Mouse (Mus musculus) kidney, adult 11 months (tissue): ENCODE measurements at regions not wholly inside any gene's neighbourhood (a gene's known extent, or its start where the extent isn't known, plus 50 kb on each side); places are given as distances from the start of the nearest gene placed in this dataset.

Experiments
- DNase-seq: peaks from one replicate; pipeline ENCODE4 v3.0.0; 2022

- no peak for DNase-seq
Measured at GRCm38 (mm10) chr16:8117543-8118167, 307.3 kb downstream of the Tmem114 start.

- no peak for DNase-seq
Measured at GRCm38 (mm10) chr16:8111329-8112116, 313.4 kb downstream of the Tmem114 start.

DNA sequence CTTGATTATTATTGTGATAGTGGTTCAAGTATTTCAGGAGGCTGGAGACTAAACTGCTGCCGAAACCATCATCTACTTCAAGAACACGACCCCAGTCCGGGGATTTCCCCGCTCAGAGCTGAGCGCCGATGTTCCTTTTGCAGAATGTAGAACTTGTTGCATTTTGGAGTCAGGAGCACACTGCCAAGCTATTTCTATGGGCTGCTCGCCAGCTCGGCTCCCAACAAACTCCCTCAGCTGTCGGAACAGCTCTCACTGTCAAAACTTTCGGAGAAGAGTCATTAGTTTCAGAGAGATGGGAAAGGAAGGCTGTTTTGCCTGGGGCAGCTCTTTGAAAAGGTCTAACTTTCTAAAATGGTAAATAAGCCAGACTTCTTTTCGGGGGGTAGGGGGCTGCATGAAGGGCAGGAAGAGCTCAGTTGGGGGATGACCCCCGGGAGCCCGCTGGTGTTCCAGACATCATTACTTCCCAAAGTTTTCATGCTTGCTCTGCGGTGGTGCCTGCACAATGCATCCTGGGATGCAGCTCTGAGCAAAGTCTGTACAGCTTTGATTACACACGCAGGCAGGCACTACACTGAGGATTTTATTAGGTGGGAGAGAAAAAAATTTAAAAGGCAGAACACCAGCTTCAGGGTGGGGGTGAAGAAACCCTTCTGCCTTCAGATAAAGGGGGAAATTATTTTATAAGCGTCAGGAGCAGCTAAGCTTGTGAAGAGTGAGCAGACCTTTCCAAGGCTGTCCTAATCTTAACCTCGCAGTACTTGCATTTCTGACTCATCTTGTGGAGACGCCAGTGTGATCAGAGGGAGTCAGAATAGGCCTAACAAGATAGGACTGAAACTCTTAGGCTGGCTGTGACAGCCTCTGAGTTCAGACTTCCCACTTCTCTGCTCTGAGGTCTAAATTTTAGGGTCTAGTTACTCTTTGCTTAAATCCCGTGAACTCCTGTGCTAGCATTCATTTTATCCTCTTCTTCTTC, 316.5 kb downstream of the Tmem114 start:
- no peak for DNase-seq

DNA sequence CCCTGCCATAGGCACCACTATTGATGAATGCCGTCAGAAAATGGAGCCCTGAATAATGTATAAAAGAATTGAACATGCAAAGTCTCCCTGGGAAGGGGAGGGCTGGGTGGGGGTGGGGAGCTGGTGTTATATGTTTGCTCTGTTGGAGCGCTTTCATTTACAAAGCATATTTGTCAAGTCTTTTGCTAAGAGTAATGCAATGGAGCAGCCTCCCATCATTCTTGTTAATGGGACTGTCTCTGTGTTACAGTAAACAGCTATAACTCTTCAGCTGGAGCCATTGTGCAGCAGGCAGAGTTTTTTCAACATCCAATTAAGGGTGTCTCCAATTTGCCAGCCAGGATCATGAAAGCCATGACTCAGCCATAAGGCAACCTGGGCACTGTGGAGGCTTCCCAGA, 345.9 kb downstream of the Tmem114 start:
- no peak for DNase-seq

DNA sequence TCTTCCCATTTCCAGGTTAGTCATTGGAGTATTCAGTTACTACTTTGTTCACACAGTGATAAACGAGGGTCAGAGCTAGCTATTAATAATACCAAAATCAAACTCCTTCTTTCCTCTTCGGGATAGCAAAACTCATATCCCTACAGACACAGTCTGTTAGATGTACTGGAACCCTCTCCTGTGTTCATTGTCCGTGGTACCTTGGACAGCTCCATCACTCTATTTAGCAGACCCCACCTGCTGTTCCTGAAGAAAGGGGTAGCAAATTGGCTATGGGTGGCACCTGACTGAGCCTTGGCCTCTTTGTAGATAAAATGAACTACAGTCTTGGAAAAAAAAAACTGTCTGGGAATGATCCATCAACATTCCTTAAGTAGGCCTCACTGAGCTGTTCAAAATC, 346.5 kb downstream of the Tmem114 start:
- no peak for DNase-seq

DNA sequence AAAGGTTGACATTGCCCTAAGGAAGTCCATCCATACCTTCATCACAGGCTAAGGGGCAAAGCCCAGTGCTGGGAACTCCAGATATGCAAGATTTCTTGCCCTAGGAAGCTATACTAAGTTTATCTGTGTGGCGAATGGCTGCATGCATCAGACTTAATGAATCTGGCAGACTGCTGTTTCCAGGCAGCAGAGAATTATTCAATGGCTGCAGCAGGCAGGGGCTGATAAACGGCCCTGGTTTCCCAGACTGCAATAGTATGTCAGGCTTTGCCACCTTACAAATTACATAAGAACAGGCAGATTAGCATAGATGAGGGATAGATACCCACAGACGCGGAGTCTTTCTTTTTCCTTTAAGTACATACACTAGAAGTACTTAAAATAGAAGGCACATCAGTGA, 350.2 kb downstream of the Tmem114 start:
- no peak for DNase-seq

DNA sequence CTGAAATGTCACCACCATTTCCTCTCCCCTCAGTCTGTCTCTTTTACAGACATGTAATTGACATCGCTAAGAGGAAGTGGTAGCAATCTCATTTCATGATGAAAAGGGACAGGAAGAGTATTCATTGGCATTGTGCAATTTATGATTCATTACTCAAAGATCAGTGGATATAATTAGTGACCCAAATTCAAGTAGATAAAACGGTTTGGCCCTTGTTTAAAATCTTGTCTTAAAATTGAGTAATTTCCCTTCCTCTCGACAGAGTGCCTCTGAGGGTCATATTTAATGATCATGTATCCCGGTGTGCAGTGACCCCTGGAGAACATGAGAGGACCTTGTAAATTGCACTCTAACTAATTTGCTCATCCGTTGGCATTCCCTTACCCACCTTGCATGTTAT, 371.0 kb downstream of the Tmem114 start:
- DNase-seq, result no peak

DNA sequence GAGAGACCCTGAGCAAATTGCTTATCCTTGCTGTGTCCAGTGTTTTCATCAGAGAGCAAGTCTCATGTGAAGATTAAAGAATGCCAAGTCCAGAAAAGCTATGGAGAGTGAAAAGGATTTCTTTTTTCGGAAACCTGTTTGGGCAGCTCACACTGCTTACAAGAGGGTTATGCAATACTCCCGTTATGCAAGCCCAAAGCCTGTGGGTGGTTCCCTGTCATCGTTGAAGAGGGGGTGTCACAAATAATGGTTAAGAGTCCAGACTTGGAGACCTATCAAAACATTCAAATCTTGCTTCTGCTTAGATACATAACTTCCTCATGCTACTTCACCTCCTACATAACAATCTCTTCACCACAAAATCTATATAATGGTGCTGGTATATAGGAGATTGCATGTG, 416.0 kb downstream of the Tmem114 start:
- no peak for DNase-seq

DNA sequence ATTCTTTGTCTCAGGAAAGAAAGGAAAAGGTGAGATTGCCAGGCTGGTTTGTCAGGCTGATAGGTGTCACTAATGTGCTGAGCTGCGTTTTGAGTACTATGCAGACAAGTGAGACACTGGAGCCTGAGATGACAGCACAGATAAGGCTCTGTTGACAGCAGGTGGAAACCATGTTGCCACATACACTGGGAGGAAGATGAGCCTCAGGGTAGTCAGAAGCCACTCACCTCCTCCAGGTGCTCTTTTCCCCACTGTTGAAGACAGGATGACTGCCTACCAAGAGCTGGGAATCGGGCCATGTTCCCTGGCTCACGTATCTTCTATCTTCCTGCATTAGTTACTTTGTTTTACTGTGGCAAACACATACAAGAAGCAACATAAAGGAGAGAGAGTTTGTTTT, 418.3 kb downstream of the Tmem114 start:
- DNase-seq, result no peak

DNA sequence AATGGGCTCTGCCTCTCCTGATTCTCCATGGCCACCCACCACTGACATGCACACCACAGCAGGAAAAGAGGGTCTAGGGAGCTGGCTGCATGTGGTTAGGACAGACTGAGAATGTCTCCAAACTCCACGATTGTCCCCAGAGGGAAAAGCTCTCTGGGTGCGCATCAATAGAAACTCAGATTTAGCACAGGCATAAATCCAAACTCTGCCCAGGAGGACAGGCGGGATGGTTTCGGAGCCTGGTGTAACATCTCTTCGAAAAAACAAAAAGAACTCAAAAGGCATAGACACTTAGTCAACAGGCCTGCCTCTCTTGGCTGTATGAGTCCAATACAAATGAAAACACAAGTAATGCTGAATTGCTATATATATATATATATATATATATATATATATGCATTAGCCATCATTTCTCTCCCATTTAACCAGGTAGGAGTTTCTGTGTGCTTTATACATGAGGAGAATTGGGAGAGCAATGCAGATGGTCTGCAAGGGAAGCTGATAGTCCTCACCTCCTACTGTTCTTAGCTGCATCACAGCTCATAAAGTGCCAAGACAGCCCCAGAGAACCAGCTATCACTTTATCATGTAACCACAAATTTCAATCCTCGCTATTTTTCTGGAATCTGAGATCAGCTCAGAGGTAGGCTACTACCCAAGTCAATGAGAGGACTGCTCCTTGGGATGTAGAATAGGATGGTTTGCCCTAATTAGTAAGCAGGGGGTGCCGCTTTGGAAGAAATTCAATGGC, 422.4 kb downstream of the Tmem114 start:
- no peak for DNase-seq

- DNase-seq, result no peak
Measured at GRCm38 (mm10) chr16:7982816-7983215, 442.1 kb downstream of the Tmem114 start.

DNA sequence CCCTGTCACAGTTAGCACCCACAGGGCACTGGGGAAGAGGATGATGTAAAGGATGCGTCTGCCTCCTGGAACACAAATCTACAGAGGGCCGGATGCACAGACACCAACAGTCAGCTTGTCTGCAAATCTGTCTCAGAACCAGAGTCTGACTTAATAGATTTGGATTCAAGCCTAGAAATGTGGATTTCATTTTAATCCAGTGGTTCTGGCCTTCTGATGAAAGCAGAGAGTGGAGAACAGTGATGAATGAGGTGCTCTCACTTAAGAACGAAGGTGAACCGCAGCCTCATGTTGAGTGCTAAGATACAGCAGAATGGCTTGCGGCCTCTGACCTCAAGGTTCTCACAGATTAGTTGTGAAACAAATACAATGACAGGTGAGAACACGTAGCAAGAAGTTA, 446.5 kb downstream of the Tmem114 start:
- no peak for DNase-seq

- no peak for DNase-seq
Measured at GRCm38 (mm10) chr16:7951616-7952015, 473.3 kb downstream of the Tmem114 start.

GRCm38 (mm10) chr16:7942333-7942732, 482.6 kb downstream of the Tmem114 start:
- no peak for DNase-seq

DNA sequence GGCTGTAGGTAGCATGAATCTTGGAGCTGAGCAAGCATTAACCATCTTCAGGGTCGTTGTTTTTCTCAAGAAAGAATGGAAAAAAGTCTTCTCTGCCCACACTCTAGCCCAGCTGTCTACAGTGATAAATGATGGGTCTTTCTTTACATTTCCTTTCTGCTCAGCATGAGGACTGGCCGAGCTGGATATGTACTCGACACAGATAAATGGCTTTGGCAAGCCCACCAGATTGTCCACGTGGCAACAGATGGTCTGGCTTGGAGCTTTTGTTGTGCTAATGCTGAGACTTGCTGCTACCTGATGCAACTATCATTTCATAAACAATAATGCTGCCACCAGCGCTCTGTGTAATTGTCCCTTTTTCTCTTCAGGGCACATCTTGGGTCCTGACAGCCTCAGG, 487.8 kb downstream of the Tmem114 start:
- no peak for DNase-seq

DNA sequence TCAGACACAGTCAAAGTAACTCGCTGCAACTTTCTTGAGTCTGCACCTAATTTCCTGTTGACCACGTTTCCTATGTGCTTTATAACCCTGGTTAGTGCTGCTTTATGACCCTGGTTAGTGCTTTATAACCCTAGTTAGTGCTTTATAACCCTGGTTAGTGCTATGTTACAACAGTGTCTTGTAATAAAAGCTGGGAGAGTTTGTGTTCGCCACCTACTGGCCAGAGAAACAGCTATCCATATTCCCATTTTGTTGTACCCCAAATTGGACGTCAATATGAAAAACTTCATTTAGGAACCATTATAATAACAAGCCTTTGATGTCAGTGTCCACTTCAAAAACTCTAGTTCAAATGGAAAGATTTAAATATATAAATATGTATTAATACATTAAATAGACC, 492.6 kb downstream of the Tmem114 start:
- DNase-seq, result no peak

DNA sequence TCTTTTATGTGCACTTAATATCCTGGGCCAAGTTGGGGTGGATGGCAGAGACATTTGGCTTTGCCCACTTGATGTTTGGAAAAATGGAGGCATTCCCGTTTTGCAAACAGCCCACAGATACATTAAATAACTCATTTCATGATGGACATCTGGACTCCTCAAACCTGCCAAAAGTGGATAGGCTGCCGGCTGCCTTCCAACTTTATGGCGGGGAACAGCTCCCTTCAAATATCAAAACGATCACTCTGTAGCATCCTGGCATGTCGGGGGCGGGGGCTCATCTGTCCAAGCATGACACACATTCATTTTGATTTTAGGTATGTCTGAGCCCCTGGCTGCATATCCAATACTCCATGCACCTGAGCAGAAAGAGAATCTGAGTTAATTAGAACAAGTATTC, 493.3 kb downstream of the Tmem114 start:
- DNase-seq, result no peak

- no peak for DNase-seq
Measured at GRCm38 (mm10) chr16:7929112-7929511, 495.8 kb downstream of the Tmem114 start.

DNA sequence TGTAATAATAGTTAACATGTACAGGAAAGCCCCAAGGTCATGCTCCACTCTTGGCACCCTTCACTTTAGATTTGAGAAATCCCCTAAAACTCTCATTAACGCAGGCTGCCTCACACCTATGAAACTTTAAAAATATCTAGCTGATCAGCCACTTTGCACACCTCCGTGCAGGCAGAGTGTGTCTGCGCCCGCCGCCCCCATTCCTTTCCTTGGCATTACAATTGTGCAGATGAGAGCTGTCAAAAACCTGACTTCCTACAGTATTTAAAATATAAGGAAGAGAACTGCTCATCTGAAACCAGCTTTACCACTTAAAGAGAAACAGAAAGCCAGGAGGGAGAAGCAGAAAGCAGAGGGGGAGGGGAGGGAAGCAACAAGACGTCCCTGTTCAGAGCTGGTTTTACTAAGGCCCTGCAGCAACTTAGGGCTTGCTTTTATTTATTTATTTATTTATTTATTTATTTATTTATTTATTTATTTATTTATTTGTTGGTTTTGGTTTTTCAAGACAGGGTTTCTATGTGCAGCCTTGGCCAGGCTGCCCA, 496.5 kb downstream of the Tmem114 start:
- DNase-seq, result no peak

- no peak for DNase-seq
Measured at GRCm38 (mm10) chr16:7927756-7928155, 497.2 kb downstream of the Tmem114 start.

DNA sequence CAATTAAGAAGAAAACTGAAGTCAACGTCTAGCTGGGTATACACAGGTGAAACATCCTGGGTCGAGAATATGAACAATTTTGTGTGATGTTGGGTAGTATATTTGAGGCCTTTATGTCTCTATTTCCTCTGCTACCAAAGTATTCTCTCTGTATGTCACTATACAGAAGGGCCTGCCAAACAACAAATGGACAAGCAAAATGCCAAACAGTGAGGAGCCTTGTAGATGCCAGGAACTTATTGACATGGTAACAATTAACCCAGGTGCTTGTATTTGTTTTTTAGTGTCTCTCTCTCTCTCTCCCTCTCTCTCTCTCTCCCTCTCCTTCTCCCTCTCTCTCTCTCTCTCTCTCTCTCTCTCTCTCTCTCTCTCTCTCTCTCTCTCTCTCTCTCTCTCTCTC, 529.1 kb downstream of the Tmem114 start:
- DNase-seq, result no peak

GRCm38 (mm10) chr16:7892799-7893198, 532.1 kb downstream of the Tmem114 start:
- DNase-seq, result no peak

- DNase-seq, result no peak
Measured at GRCm38 (mm10) chr16:7863406-7863805, 561.5 kb downstream of the Tmem114 start.
